Mouse (Mus musculus): Measurements from ENCODE around the gene Bicral.
"Not testable (repeated sequence)": the region's sequence is repeated elsewhere in the genome, so short reads cannot be mapped to it uniquely, and the experiment has no call there.

The Bicral gene

GRCm38 (mm10) chr17:46874133-46874532 lies 15.9 kb upstream of the Bicral start:
- peak; percentile 52 for DNase-seq (ENCODE audit: low spot score)

- no peak for DNase-seq (ENCODE audit: low spot score)
These were observed 14.5 kb upstream of the Bicral start for GRCm38 (mm10) chr17:46872806-46873205.

GRCm38 (mm10) chr17:46870913-46871312 lies 12.6 kb upstream of the Bicral start:
- no peak for DNase-seq (ENCODE audit: low spot score)

DNA sequence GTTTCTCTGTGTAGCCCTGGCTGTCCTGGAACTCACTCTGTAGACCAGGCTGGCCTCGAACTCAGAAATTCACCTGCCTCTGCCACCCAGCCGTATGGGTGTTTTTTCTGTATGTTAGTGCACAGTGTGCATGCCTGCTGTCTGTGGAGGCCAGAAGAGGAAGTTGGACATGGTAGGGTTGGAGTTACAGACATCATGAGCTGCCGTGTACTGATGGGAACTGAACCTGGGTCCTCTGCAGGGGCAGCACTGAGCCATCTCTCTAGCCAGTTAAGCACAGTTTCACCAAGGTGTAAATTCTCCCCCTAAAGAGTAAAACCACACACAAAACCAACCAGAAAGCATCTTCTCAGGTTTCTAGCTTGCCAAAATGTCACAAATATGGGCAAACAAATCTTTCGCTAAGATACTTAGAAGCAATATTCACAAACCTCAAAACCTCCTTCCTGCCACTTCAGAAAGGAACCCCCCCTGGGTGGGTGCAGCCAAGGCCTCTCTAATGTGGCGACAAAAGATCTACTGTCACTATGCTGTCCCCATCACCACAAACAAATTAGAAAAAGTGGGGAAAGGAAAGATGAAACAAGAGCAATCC lies 12.0 kb upstream of the Bicral start:
- no peak for DNase-seq (ENCODE audit: low spot score)

GRCm38 (mm10) chr17:46866836-46867235 lies 8.6 kb upstream of the Bicral start:
- no peak for DNase-seq (ENCODE audit: low spot score)

GRCm38 (mm10) chr17:46864566-46865195 lies 6.4 kb upstream of the Bicral start:
- DNase-seq (ENCODE audit: low spot score) = no peak

DNA sequence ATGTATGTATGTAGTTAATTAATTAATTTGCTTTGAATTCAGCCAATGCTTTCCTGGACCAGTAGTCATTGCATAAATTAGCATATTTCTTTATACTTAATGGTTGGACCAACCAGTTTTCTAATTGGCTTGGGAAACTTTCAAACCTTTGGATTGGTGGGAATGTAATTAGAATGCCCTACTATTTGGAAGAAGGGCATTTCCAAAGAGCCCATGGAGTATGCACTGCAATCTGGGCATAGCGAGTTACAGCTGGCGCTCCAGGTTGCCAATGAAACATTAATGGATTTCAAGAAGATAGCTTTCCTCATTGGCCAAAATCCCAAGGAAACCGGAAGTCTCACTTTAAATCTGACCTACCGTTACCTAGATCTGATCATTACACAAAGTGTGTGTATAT lies 1.8 kb upstream of the Bicral start:
- no peak for DNase-seq (ENCODE audit: low spot score)

GRCm38 (mm10) chr17:46858749-46859444 lies 615 bp upstream of the Bicral start:
- DNase-seq (ENCODE audit: low spot score) = no peak

- peak; percentile 81 for DNase-seq (ENCODE audit: low spot score)
These were observed 850 bp downstream of the Bicral start for GRCm38 (mm10) chr17:46857361-46857902.

DNA sequence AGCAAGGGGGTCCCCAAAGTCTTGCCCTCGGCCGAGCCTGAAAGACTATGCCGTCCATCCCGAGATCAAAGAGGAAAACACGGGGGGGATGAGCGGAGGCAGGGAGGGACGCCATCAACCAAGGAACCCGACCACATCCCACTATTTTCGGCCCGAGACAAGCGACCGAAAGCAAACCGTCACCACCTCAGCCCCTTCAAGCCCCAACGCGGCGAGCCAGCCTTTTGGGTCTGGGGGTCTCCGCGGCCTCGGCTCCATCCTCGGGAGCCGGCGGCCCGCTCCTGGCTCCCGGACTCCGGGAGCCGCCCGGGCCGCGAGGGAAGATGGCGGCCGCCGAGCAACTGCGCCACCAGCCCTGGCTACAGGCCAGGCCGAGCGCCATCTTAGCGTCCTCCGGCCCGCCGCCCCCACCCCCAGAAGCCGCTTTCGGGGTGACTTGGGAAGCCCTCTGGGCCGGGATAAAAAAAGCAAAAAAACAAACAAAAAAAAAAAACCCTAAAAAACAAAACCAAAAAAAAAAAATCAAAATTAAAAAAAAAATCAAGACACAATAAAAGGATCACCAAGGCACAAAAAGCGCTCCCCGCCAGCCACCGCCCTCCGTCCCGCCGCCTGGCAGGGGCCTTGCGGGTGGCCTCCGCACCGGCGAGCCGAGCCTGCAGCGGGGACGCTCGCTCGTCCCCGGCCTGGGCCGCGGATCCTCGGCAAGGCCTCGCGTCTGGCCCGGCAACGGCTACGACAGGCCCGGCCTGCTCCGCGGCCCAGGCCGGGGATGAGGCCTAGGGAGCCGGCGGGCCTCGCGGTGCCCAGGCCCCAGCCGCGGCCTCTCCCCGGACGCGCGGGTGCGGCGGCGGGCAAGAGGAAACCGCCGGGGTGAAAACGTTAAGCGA lies 1.6 kb downstream of the Bicral start:
- DNase-seq (ENCODE audit: low spot score) = peak; percentile 74

- DNase-seq (ENCODE audit: low spot score) = no peak
These were observed 2.2 kb downstream of the Bicral start for GRCm38 (mm10) chr17:46856107-46856388.

DNA sequence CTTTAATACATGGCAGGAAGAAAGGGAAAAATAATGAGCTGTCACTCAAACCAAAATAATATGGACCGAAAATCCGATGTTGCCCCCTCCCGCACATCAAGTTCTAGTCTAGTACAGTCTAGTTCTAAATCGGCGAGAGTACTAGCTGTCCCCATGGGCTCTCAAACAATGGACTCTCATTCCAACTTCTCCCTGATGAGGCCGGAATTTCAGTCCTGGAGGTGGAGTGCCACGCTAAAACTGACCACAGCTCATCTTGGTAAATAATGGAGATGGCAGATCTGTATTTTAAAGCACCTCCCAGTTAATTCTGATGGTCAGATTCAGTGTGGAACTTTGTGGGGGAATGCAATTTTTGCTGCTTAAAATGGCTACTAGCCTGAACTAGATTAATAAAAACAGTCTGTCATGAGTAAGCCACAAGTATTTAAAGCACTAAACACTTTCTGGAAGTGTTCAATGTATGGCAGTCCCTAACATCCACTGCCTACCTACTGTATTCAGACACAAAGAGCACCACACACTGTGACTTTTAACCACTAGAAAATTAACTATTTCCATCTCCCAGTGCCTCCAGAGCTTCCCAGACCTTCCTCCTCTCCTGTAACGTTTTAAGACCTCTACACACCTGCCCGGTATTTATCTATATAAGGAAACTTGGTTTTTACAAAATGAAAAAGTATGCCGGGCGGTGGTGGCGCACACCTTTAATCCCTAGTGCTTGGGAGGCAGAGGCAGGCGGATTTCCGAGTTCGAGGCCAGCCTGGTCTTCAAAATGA lies 2.8 kb downstream of the Bicral start:
- no peak for DNase-seq (ENCODE audit: low spot score)

DNA sequence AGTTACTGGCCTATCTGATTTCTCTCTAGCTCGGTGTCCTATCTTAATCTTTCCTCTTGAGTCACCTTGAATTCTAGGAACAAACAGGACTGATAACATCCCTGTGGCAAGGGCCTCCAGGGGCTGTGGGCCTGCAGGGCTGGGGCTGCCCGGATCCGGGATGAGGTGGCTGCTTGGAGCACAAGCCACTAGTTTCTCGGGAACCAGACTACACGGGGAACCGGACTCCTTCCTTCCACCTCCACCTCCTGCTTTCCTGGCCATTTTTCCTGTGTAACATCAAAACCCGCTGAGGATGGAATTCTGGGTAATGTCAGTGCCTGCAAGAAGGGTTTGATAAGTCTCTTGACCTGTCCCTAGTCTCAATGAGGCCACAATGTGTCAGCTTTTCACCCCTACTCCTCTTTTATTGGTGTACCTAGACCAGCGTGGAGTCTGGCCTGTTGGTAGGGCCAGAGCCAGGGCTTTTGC lies 3.6 kb downstream of the Bicral start:
- no peak for DNase-seq (ENCODE audit: low spot score)

DNA sequence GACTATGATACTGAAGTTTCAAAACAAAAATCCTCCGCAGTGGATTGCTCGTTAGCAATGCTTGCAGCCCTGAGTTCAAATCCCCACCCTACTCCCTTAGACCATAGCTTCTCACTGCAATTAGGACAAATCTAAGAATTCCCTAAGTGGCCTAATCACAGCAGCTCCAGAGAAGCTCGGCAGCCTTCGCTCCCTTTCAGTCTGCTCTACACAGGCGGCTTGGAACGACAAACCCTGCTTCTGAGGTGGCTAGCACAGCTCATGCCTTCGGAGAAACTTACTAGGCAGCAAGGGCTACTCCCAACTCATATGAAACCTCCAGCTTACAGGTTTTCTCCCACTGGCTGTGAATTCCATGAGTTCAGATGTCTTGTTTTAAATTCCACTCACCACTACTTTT lies 4.2 kb downstream of the Bicral start:
- no peak for DNase-seq (ENCODE audit: low spot score)

- no peak for DNase-seq (ENCODE audit: low spot score)
These were observed 5.0 kb downstream of the Bicral start for GRCm38 (mm10) chr17:46853281-46853680.

GRCm38 (mm10) chr17:46852725-46853124 lies 5.6 kb downstream of the Bicral start:
- DNase-seq (ENCODE audit: low spot score) = peak; percentile 70

DNA sequence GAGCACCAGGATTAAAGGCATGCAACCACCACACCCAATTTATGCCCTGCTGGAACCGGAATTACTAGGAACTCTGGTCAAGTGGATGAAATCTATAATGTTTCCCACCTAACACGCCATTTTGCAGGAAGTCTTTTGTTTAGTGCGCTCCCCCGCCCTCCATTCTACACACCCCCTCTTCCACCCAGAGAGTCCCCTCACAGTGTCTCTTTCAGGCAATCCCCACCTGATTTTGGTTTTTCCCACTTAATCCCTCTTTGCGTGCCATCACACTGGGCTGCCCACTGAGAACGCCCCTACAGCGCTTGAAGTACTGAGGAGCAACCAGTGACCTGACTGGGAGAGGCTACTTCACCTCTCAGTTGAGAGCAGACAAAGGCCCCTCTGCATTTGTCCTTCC lies 11.1 kb downstream of the Bicral start:
- DNase-seq (ENCODE audit: low spot score) = no peak

DNA sequence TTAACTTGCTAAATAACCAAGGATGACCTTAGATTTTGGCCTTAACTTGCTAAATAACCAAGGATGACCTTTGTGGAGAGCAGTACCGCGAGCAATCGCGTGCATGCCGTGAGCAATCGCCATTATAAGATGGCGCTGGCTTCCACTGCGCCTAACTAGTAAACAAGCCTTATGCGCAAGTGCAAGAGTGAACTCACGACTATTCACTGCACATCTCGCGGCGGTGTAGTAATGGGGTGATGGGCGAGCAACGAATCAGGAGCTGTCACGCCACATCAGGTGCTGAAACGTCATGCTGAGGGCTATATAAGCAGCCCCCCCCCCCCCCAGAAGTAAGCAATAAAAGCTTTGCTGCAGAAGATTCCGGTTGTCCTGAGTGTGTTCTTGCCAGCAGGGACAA lies 11.7 kb downstream of the Bicral start:
- not testable (repeated sequence) for DNase-seq (ENCODE audit: low spot score)

- DNase-seq (ENCODE audit: low spot score) = no peak
These were observed 13.0 kb downstream of the Bicral start for GRCm38 (mm10) chr17:46845262-46845661.

DNA sequence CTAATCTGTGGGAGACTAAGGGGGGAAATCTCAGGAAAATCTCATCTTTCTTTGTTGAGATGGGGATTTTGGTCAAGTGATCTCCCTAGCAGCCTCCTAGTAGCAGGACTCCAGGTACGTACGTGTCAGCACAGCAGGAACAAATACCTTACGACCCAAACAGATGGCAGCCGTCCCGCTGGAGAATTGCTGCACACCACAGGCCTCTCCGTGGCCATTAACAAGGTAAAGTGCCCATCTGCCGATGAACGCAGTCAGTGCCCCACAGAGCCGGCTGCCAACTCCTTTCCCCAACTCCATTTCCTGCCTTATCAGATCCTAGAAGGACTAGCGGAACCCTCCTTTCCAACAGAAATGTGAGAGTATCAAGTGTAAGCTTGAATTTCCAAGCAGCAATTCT lies 13.5 kb downstream of the Bicral start:
- no peak for DNase-seq (ENCODE audit: low spot score)

- no peak for DNase-seq (ENCODE audit: low spot score)
These were observed 14.6 kb downstream of the Bicral start for GRCm38 (mm10) chr17:46843716-46844115.

DNA sequence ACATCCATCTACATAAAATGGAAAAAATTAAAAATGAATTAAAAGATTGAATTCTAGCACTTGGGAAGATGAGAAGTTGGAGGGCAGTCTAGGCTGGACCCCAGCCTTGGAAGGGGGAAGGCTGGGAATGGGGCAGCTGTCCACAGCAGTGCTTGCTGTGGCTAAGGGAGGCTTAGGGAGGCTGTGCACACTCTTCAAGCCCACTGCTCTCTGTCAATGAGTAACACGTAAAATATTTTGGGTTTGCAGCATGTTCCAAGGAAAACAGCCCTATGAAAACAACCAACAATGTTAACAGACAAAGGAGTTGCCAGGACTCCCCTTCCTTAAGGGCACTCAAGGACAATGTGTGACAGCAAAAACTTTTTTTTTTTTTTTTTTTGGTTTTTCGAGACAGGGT lies 15.3 kb downstream of the Bicral start:
- DNase-seq (ENCODE audit: low spot score) = no peak
